Mouse (Mus musculus): Measurements from ENCODE around the gene Tceal5.

- TF ChIP-seq CTCF (IDR thresholded peaks at IDR 0.05; ENCODE audit: extremely low read depth, insufficient read depth, low read length) (no peak), POLR2A (IDR thresholded peaks at IDR 0.05; ENCODE audit: extremely low read depth, insufficient read depth, low read length) (no peak)
These were observed 419 bp downstream of the Tceal5 start for GRCm38 (mm10) chrX:136203257-136203656.
